Mouse (Mus musculus) CH12.LX (cell line): ENCODE results near the gene Adcy5.

Experiments
- CHD1 ChIP-seq: IDR thresholded peaks from 2 replicates; pipeline ENCODE4 v1.6.1; 2012; ENCODE audit warnings: low read depth, low read length, improper control_type of control experiment, inconsistent platforms
- CHD2 ChIP-seq: IDR thresholded peaks from 2 replicates; pipeline ENCODE4 v1.6.1; 2011; ENCODE audit warnings: low read length, improper control_type of control experiment
- CTCF ChIP-seq, 2 experiments: IDR thresholded peaks in 1 of 2; conservative IDR thresholded peaks in 1 of 2; 2 replicates each; pipeline ENCODE4 v1.5.1; 2011 to 2012; ENCODE audit warnings: low read depth in 2 of 2, low read length in 2 of 2, improper control_type of control experiment in 1 of 2, inconsistent platforms in 1 of 2, mild to moderate bottlenecking in 1 of 2, moderate library complexity in 1 of 2
- E2F4 ChIP-seq: IDR thresholded peaks from 2 replicates; pipeline ENCODE4 v1.6.1; 2011; ENCODE audit warnings: low read depth, low read length, improper control_type of control experiment; ENCODE audit not compliant: insufficient replicate concordance
- ELF1 ChIP-seq: IDR thresholded peaks from 2 replicates; pipeline ENCODE4 v1.6.1; 2014; ENCODE audit warnings: low read depth, mild to moderate bottlenecking, inconsistent platforms, low read length, improper control_type of control experiment
- EP300 ChIP-seq: IDR thresholded peaks from 2 replicates; pipeline ENCODE4 v1.6.1; 2011; ENCODE audit warnings: low read length, improper control_type of control experiment
- KAT2A ChIP-seq: IDR thresholded peaks from 2 replicates; pipeline ENCODE4 v1.6.1; 2012; ENCODE audit warnings: low read length, improper control_type of control experiment, inconsistent platforms; ENCODE audit not compliant: insufficient replicate concordance
- MAFK ChIP-seq: IDR thresholded peaks from 2 replicates; pipeline ENCODE4 v1.6.1; 2011; ENCODE audit warnings: low read length, improper control_type of control experiment; ENCODE audit not compliant: insufficient replicate concordance
- MAX ChIP-seq: IDR thresholded peaks from 2 replicates; pipeline ENCODE4 v1.6.1; 2011; ENCODE audit warnings: low read length, improper control_type of control experiment
- MXI1 ChIP-seq: IDR thresholded peaks from 2 replicates; pipeline ENCODE4 v1.6.1; 2011; ENCODE audit warnings: mild to moderate bottlenecking, low read depth, low read length, improper control_type of control experiment
- POLR2A ChIP-seq: IDR thresholded peaks from 2 replicates; pipeline ENCODE4 v1.6.1; 2011; ENCODE audit warnings: low read depth, mild to moderate bottlenecking, improper control_type of control experiment, low read length
- ZNF384 ChIP-seq: IDR thresholded peaks from 2 replicates; pipeline ENCODE4 v1.6.1; 2012; ENCODE audit warnings: low read depth, low read length, improper control_type of control experiment, inconsistent platforms

DNA sequence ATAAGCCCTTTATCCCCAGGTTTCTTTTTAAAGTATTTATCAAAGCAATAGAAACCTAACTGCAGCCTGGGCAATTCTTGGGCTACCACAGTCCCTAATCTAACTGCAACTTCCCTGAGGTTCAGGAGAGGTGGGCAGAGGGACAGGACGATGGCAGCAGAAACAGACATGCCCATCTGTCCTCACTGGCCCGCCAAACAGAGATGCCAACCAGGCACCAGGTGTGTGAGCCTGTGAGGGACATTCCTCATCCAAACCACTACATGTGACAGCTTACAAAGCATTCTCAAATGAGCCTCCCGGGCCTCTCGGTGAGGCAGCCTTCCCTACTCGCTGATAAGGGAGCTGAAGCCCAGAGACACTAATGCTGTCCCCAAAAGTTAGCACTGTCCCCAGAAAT lies 132.6 kb downstream of the Adcy5 start:
- TF ChIP-seq ELF1 (no peak), POLR2A (no peak), MAX (no peak), KAT2A (no peak), E2F4 (no peak), CTCF (conservative IDR thresholded peaks at IDR 0.05 in 1 of 2, IDR thresholded peaks at IDR 0.05 in 1 of 2; ENCODE audit: low read depth in 2 of 2, low read length in 2 of 2) (no peak), EP300 (no peak), MXI1 (no peak), ZNF384 (no peak), CHD1 (no peak), MAFK (no peak), CHD2 (no peak)
